Mouse (Mus musculus) cerebellum, adult (tissue): Measurements from ENCODE around the gene Akp3.

Experiments
- ATAC-seq: cut with Nextera tagmentation; 2 replicates; pipeline ENCODE4 v1.9.2; 2017; ENCODE audit warnings: mild to moderate bottlenecking, moderate library complexity, mixed read lengths; ENCODE audit not compliant: insufficient number of reproducible peaks, low FRiP score, low TSS enrichment

Akp3 gene

GRCm38 (mm10) chr1:87124673-87125072 lies at the start of gene Akp3:
Akp3 (plus strand) TSS chr1:87124973.
- no peak for ATAC-seq

- ATAC-seq, result no peak
These were observed 38.6 kb upstream of the Akp3 start for GRCm38 (mm10) chr1:87086196-87086595.

GRCm38 (mm10) chr1:87086964-87087363 lies 37.8 kb upstream of the Akp3 start:
- no peak; the same call in 1 of the 2 replicates for ATAC-seq

- ATAC-seq, result no peak
These were observed 35.5 kb upstream of the Akp3 start for GRCm38 (mm10) chr1:87089251-87089650.

GRCm38 (mm10) chr1:87089828-87090227 lies 34.9 kb upstream of the Akp3 start, which contains the start of gene Alppl2:
Alppl2 (minus strand) TSS chr1:87089928.
- ATAC-seq, result no peak

GRCm38 (mm10) chr1:87095642-87096041 lies 29.1 kb upstream of the Akp3 start:
- no peak for ATAC-seq

- no peak for ATAC-seq
These were observed 26.3 kb upstream of the Akp3 start for GRCm38 (mm10) chr1:87098358-87098975.

- no peak for ATAC-seq
These were observed 23.4 kb upstream of the Akp3 start, which contains the start of gene Alpi for GRCm38 (mm10) chr1:87101411-87101810. Alpi (minus strand) TSS chr1:87101606.

GRCm38 (mm10) chr1:87102114-87102513 lies 22.7 kb upstream of the Akp3 start:
- ATAC-seq, result no peak

- ATAC-seq, result no peak
These were observed 20.8 kb upstream of the Akp3 start for GRCm38 (mm10) chr1:87103936-87104335.

- ATAC-seq, result no peak
These were observed 18.2 kb upstream of the Akp3 start for GRCm38 (mm10) chr1:87106536-87106935.

GRCm38 (mm10) chr1:87108564-87108963 lies 16.2 kb upstream of the Akp3 start:
- no peak for ATAC-seq

GRCm38 (mm10) chr1:87111719-87112354 lies 12.9 kb upstream of the Akp3 start:
- no peak for ATAC-seq

- no peak for ATAC-seq
These were observed 10.0 kb upstream of the Akp3 start for GRCm38 (mm10) chr1:87114784-87115183.

- ATAC-seq, result no peak
These were observed 2.6 kb downstream of the Akp3 start for GRCm38 (mm10) chr1:87127206-87128030.

- no peak for ATAC-seq
These were observed 7.0 kb downstream of the Akp3 start for GRCm38 (mm10) chr1:87131803-87132202.

GRCm38 (mm10) chr1:87141550-87141949 lies 16.8 kb downstream of the Akp3 start:
- no peak for ATAC-seq

- no peak for ATAC-seq
These were observed 17.7 kb downstream of the Akp3 start for GRCm38 (mm10) chr1:87142456-87142855.

- no peak for ATAC-seq
These were observed 18.4 kb downstream of the Akp3 start for GRCm38 (mm10) chr1:87143141-87143540.

- no peak for ATAC-seq
These were observed 24.6 kb downstream of the Akp3 start for GRCm38 (mm10) chr1:87149422-87149821.

- no peak for ATAC-seq
These were observed 26.5 kb downstream of the Akp3 start for GRCm38 (mm10) chr1:87151286-87151685.
